Mouse (Mus musculus): ENCODE results near the gene Olfm2. TPM values are rescaled to one million over a fixed set of nuclear protein-coding genes. Genes with fewer than 3 reads are reported as not detected.

Olfm2 gene
- polyA plus RNA-seq, 1 experiment = 4.4 TPM

DNA sequence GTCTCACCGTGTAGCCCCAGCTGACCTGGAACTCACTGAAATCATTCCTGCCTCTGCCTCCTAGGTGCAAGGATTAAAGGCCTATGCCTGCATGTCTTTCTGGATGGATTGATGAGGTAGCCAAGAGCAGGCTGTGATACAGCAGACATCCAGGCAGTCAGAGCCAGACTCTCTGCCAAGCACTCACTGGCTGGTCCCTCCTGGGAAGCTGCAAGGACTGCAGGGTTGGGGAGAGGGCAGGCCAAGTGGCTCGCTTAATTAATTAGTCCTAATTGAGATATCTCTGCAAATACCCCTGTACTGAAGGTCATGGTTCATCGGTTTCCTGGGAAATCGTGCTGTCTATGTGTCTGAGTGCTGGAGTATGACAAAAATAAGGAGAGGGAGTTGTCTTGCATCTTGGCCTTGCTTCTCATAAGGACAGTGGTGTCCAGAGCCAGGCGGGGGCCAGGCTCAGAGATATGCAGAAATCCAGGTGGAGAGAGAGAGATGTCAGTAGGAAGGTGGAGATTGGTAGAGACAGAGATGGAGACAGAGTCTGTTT is 33.1 kb downstream of the Olfm2 start:
- TF ChIP-seq POLR2A (IDR thresholded peaks at IDR 0.05; ENCODE audit: insufficient read depth, low read length) = no peak
- no peak for TF ChIP-seq EP300 (IDR thresholded peaks at IDR 0.05; ENCODE audit: insufficient read depth, low read depth, low read length)
- no peak for TF ChIP-seq CTCF (IDR thresholded peaks at IDR 0.05; ENCODE audit: low read depth, low read length)
- Histone ChIP-seq H3K9ac (ENCODE audit: low read depth, poor library complexity, severe bottlenecking) (no peak overlapping the region), H3K9me3 (replicated peaks; ENCODE audit: control insufficient read depth, insufficient read depth, low read length, poor library complexity, severe bottlenecking) (no peaks in the 10 kb centered on the region), H3K27ac (ENCODE audit: insufficient read depth, low read length) (no peak overlapping the region), H3K4me3 (ENCODE audit: low read depth, low read length) (no peak overlapping the region), H3K4me1 (ENCODE audit: control insufficient read depth, insufficient read depth, low read length) (no peaks in the 10 kb centered on the region), H3K36me3 (ENCODE audit: control insufficient read depth, insufficient read depth, low read length, poor library complexity, severe bottlenecking) (no peaks in the 10 kb centered on the region), H3K27me3 (ENCODE audit: control insufficient read depth, insufficient read depth, low read length, poor library complexity, severe bottlenecking) (no peaks in the 10 kb centered on the region)

DNA sequence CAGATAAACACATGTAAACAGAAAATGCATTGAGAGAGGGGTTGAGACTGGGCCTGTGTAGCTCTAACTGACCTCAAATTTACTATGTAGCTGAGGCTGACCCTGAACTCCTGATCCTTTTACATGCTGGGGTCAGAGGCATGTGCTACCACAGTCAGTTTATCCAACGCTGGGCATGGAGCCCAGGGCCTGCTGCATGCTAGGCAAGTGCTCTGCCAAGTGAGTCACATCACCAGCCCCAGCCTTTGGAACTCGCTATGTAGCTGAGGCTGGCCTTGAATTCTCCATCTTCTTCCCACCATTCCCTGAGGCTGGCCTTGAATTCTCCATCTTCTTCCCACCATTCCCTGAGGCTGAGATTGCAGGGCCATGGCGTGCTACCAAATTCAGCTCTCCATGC is 35.7 kb downstream of the Olfm2 start:
- no peak overlapping the region for H3K4me3 ChIP-seq (ENCODE audit: low read depth, low read length)
- TF ChIP-seq EP300 (IDR thresholded peaks at IDR 0.05; ENCODE audit: insufficient read depth, low read depth, low read length) (no peak), CTCF (IDR thresholded peaks at IDR 0.05; ENCODE audit: low read depth, low read length) (no peak), POLR2A (IDR thresholded peaks at IDR 0.05; ENCODE audit: insufficient read depth, low read length) (no peak)

DNA sequence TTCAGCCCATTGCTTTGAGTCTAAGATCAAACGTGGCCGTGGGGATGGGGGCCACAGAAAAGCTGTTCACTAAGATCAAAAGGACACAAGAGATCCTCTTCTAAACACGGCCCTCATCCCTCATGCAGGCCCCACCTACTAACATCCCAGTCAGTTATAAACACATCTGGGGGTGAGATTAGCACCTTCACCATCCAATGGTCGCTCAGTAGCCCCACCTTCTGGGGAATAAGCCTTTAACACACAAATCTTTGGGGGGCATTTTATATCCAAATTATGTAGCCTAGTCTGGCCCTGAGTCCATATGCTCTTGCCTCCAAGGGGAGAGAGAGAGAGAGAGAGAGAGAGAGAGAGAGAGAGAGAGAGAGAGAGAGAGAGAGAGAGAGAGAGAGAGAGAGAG is 40.2 kb downstream of the Olfm2 start:
- Histone ChIP-seq H3K27ac (ENCODE audit: insufficient read depth, low read length) (no peak overlapping the region), H3K27me3 (ENCODE audit: control insufficient read depth, insufficient read depth, low read length, poor library complexity, severe bottlenecking) (no peaks in the 10 kb centered on the region), H3K9ac (ENCODE audit: low read depth, poor library complexity, severe bottlenecking) (no peak overlapping the region), H3K4me1 (ENCODE audit: control insufficient read depth, insufficient read depth, low read length) (no peaks in the 10 kb centered on the region), H3K4me3 (ENCODE audit: low read depth, low read length) (no peak overlapping the region), H3K9me3 (replicated peaks; ENCODE audit: control insufficient read depth, insufficient read depth, low read length, poor library complexity, severe bottlenecking) (peaks cover 4% of the 10 kb centered on the region; the same call in 1 of the 2 replicates), H3K36me3 (ENCODE audit: control insufficient read depth, insufficient read depth, low read length, poor library complexity, severe bottlenecking) (no peaks in the 10 kb centered on the region)
- TF ChIP-seq EP300 (IDR thresholded peaks at IDR 0.05; ENCODE audit: insufficient read depth, low read depth, low read length) (no peak), CTCF (IDR thresholded peaks at IDR 0.05; ENCODE audit: low read depth, low read length) (no peak), POLR2A (IDR thresholded peaks at IDR 0.05; ENCODE audit: insufficient read depth, low read length) (no peak)

More for the DNA sequence above, 35.7 kb downstream of the Olfm2 start:
- no peaks in the 10 kb centered on the region for H3K36me3 ChIP-seq (ENCODE audit: control insufficient read depth, insufficient read depth, low read length, poor library complexity, severe bottlenecking)
- H3K4me1 ChIP-seq (ENCODE audit: control insufficient read depth, insufficient read depth, low read length) = no peaks in the 10 kb centered on the region
- no peaks in the 10 kb centered on the region for H3K27me3 ChIP-seq (ENCODE audit: control insufficient read depth, insufficient read depth, low read length, poor library complexity, severe bottlenecking)
- no peak overlapping the region for H3K9ac ChIP-seq (ENCODE audit: low read depth, poor library complexity, severe bottlenecking)
- no peak overlapping the region for H3K27ac ChIP-seq (ENCODE audit: insufficient read depth, low read length)
- peaks cover 4% of the 10 kb centered on the region; the same call in 1 of the 2 replicates for H3K9me3 ChIP-seq (replicated peaks; ENCODE audit: control insufficient read depth, insufficient read depth, low read length, poor library complexity, severe bottlenecking)

DNA sequence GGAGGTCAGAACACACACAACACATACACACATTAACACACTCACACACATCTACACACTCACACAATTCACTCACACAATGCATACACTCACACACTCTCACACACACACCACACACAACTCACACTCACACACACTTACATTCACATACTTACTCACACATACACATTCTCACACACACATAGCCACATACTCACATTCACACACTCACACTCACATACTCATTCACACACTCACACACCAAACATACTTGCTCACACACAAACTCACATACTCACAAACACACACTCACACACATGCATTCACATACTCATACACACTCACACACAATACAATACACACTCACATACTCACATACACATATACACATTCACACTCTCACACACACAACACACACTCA is 40.7 kb downstream of the Olfm2 start:
- H3K9me3 ChIP-seq (replicated peaks; ENCODE audit: control insufficient read depth, insufficient read depth, low read length, poor library complexity, severe bottlenecking) = peaks cover 4% of the 10 kb centered on the region; the same call in 1 of the 2 replicates
- H3K36me3 ChIP-seq (ENCODE audit: control insufficient read depth, insufficient read depth, low read length, poor library complexity, severe bottlenecking) = no peaks in the 10 kb centered on the region
- no peak for TF ChIP-seq POLR2A (IDR thresholded peaks at IDR 0.05; ENCODE audit: insufficient read depth, low read length)
- H3K27ac ChIP-seq (ENCODE audit: insufficient read depth, low read length) = no peak overlapping the region
- no peaks in the 10 kb centered on the region for H3K4me1 ChIP-seq (ENCODE audit: control insufficient read depth, insufficient read depth, low read length)
- no peaks in the 10 kb centered on the region for H3K27me3 ChIP-seq (ENCODE audit: control insufficient read depth, insufficient read depth, low read length, poor library complexity, severe bottlenecking)
- no peak overlapping the region for H3K9ac ChIP-seq (ENCODE audit: low read depth, poor library complexity, severe bottlenecking)
- no peak overlapping the region for H3K4me3 ChIP-seq (ENCODE audit: low read depth, low read length)

DNA sequence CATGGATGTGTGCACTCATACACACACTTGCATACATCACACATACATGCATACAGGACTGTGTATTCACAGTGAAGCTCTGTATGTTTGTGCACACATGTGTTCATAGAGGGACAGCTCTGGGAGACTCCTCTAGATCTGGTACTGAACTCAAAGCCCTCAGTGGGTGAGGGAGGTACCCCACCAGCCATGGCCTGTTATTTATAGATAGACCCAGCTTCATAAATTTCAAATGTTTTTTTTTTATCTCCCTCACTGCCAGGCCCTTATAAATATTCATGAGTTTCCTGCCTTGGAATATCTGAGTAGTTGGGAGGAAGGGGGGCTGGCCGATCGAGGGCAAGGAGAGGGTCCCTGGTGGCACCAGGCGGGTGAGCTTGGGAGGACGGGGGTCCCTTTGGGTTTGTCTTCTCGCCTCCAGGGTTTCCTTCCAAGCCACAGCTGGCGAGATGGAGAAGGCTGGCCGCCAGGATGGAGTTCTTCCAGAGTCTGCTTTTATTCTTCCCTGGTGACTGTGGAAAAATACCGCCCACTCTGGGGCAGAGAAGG is 42.2 kb downstream of the Olfm2 start:
- no peaks in the 10 kb centered on the region for H3K4me1 ChIP-seq (ENCODE audit: control insufficient read depth, insufficient read depth, low read length)
- no peaks in the 10 kb centered on the region for H3K36me3 ChIP-seq (ENCODE audit: control insufficient read depth, insufficient read depth, low read length, poor library complexity, severe bottlenecking)
- TF ChIP-seq EP300 (IDR thresholded peaks at IDR 0.05; ENCODE audit: insufficient read depth, low read depth, low read length) (no peak), CTCF (IDR thresholded peaks at IDR 0.05; ENCODE audit: low read depth, low read length) (no peak), POLR2A (IDR thresholded peaks at IDR 0.05; ENCODE audit: insufficient read depth, low read length) (no peak)
- no peak overlapping the region for H3K4me3 ChIP-seq (ENCODE audit: low read depth, low read length)
- peaks cover 4% of the 10 kb centered on the region; the same call in 1 of the 2 replicates for H3K9me3 ChIP-seq (replicated peaks; ENCODE audit: control insufficient read depth, insufficient read depth, low read length, poor library complexity, severe bottlenecking)
- H3K9ac ChIP-seq (ENCODE audit: low read depth, poor library complexity, severe bottlenecking) = no peak overlapping the region
- H3K27me3 ChIP-seq (ENCODE audit: control insufficient read depth, insufficient read depth, low read length, poor library complexity, severe bottlenecking) = no peaks in the 10 kb centered on the region
- no peak overlapping the region for H3K27ac ChIP-seq (ENCODE audit: insufficient read depth, low read length)

DNA sequence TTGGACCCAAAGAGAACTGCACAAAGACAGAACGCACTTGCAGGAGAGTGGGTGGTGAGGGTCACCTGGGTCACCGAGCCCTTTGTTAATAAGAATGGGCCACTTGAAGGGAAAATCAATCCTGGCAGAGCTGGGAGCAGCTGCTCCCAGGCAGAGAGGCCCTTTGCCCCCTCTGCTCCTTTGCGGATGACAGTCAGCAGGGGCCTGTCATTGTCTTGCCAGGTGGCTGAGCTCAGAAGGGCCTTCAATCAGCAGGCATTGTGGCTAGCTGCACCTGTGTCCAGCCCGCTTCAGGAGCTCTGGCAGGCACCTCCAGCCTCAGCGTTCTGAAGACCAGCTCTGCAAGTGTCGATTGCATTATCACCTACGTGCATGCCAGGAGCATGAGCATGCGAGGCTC is 48.7 kb downstream of the Olfm2 start:
- TF ChIP-seq CTCF (IDR thresholded peaks at IDR 0.05; ENCODE audit: low read depth, low read length) = no peak
- TF ChIP-seq EP300 (IDR thresholded peaks at IDR 0.05; ENCODE audit: insufficient read depth, low read depth, low read length) = no peak
- TF ChIP-seq POLR2A (IDR thresholded peaks at IDR 0.05; ENCODE audit: insufficient read depth, low read length) = no peak
- H3K36me3 ChIP-seq (ENCODE audit: control insufficient read depth, insufficient read depth, low read length, poor library complexity, severe bottlenecking) = no peaks in the 10 kb centered on the region
- H3K27me3 ChIP-seq (ENCODE audit: control insufficient read depth, insufficient read depth, low read length, poor library complexity, severe bottlenecking) = no peaks in the 10 kb centered on the region
- no peak overlapping the region for H3K4me3 ChIP-seq (ENCODE audit: low read depth, low read length)
- H3K27ac ChIP-seq (ENCODE audit: insufficient read depth, low read length) = no peak overlapping the region
- no peaks in the 10 kb centered on the region for H3K4me1 ChIP-seq (ENCODE audit: control insufficient read depth, insufficient read depth, low read length)
- no peaks in the 10 kb centered on the region for H3K9me3 ChIP-seq (replicated peaks; ENCODE audit: control insufficient read depth, insufficient read depth, low read length, poor library complexity, severe bottlenecking)
- no peak overlapping the region for H3K9ac ChIP-seq (ENCODE audit: low read depth, poor library complexity, severe bottlenecking)
